Mouse (Mus musculus): ENCODE results near the gene Plekhg3. TPM values are rescaled to one million over a fixed set of nuclear protein-coding genes. Genes with fewer than 3 reads are reported as not detected.

The Plekhg3 gene
- total RNA-seq, 1 experiment from 2014 or later = 12.2 TPM

GRCm38 (mm10) chr12:76623374-76623773 lies 92.7 kb downstream of the Plekhg3 start:
- DNase-seq = no peak

Small RNAs within 50 kb of the gene (microRNA-seq; reads per million reads assigned to microRNA genes)
- gene Mir5135 = 0 to 0.34 reads per million in 2 experiments

Other genes with a start within 250 kb of the Plekhg3 start
- 0.81 and 1.1 TPM in 2 replicates for gene Akap5, start 206.0 kb upstream of the Plekhg3 start, total RNA-seq (2021)
- gene Zbtb25, start 161.3 kb upstream of the Plekhg3 start, total RNA-seq (2021) = 8.7 and 12.9 TPM in 2 replicates
- gene Zbtb1, start 160.6 kb upstream of the Plekhg3 start, total RNA-seq (2021) = 8.1 and 8.2 TPM in 2 replicates
- 25.6 and 26.3 TPM in 2 replicates for gene Hspa2, start 126.7 kb upstream of the Plekhg3 start, total RNA-seq (2021)
- 0.52 TPM in 1 of 2 replicates, not detected in the other for gene Ppp1r36, start 113.4 kb upstream of the Plekhg3 start, total RNA-seq (2021)
- gene Sptb, start 179.7 kb downstream of the Plekhg3 start, total RNA-seq (2021) = 60.7 and 63.5 TPM in 2 replicates
- gene Churc1, start 234.6 kb downstream of the Plekhg3 start, total RNA-seq (2021) = 62.5 and 83.0 TPM in 2 replicates
- gene Fntb, start 234.7 kb downstream of the Plekhg3 start, total RNA-seq (2021) = 11.1 and 15.0 TPM in 2 replicates